Mouse (Mus musculus): Measurements from ENCODE around the gene Rps18. TPM values are rescaled to one million over a fixed set of nuclear protein-coding genes. Genes with fewer than 3 reads are reported as not detected.
A peak's percentile ranks its signal among the peaks of the same experiment; 100 is the strongest.

Gene Rps18
- polyA plus RNA-seq, 2 experiments = 1,098 to 1,411 TPM

- peaks cover 5% of the 10 kb centered on the region for H3K9me3 ChIP-seq (ENCODE audit: control insufficient read depth, low read length)
- peaks cover 10 to 21% of the 10 kb centered on the region in 2 experiments for H3K4me1 ChIP-seq (replicated peaks; ENCODE audit: control insufficient read depth in 2 of 2, insufficient read depth in 2 of 2, low read length in 1 of 2)
- no peaks in the 10 kb centered on the region for H3K27me3 ChIP-seq (ENCODE audit: control insufficient read depth, insufficient read depth, low read length)
- H3K27ac ChIP-seq = peak overlapping the region; percentile 78
- H3K36me3 ChIP-seq (replicated peaks; ENCODE audit: control insufficient read depth, insufficient read depth, low read depth) = peaks cover 8% of the 10 kb centered on the region
- peak overlapping the region; percentile 84 for H3K9ac ChIP-seq (replicated peaks)
- WGBS (ENCODE audit: insufficient replicate concordance) = under 1% methylated on average over 52 of the region's 52 CpGs
- peak; percentile 59 for ATAC-seq (ENCODE audit: insufficient read depth)
- peak overlapping the region; percentile 88 for H3K4me2 ChIP-seq (ENCODE audit: low read depth)
- peak overlapping the region; percentile 77 to 92 for H3K4me3 ChIP-seq (ENCODE audit: insufficient read depth in 1 of 2, low read depth in 2 of 2, low read length in 2 of 2)
- TF ChIP-seq CTCF (IDR thresholded peaks at IDR 0.05; ENCODE audit: low read depth) (peak; percentile 62), EP300 (IDR thresholded peaks at IDR 0.05; ENCODE audit: low read depth) (no peak)
- DNase-seq (ENCODE audit: low read depth in 3 of 3, low spot score in 3 of 3) = peak; percentile 77 to 89 (median 78)
Observed at GRCm38 (mm10) chr17:33919351-33920281, 36.2 kb downstream of the Rps18 start.

- peak overlapping the region; percentile 88 for H3K4me2 ChIP-seq (ENCODE audit: low read depth)
- 50% methylated on average over 37 of the region's 37 CpGs for WGBS (ENCODE audit: insufficient replicate concordance)
- H3K9me3 ChIP-seq (ENCODE audit: control insufficient read depth, low read length) = peaks cover 5% of the 10 kb centered on the region
- DNase-seq (ENCODE audit: low read depth in 3 of 3, low spot score in 3 of 3) (no peak), ATAC-seq (ENCODE audit: insufficient read depth) (peak; percentile 2; the same call in 1 of the 2 replicates)
- no peaks in the 10 kb centered on the region for H3K27me3 ChIP-seq (ENCODE audit: control insufficient read depth, insufficient read depth, low read length)
- H3K4me3 ChIP-seq (ENCODE audit: insufficient read depth in 1 of 2, low read depth in 2 of 2, low read length in 2 of 2) = peak overlapping the region; percentile 77 to 92
- H3K27ac ChIP-seq = peak overlapping the region; percentile 78
- H3K4me1 ChIP-seq (replicated peaks; ENCODE audit: control insufficient read depth in 2 of 2, insufficient read depth in 2 of 2, low read length in 1 of 2) = peaks cover 10 to 18% of the 10 kb centered on the region in 2 experiments
- H3K9ac ChIP-seq (replicated peaks) = peak overlapping the region; percentile 84
- TF ChIP-seq EP300 (IDR thresholded peaks at IDR 0.05; ENCODE audit: low read depth) (no peak), CTCF (IDR thresholded peaks at IDR 0.05; ENCODE audit: low read depth) (no peak)
- H3K36me3 ChIP-seq (replicated peaks; ENCODE audit: control insufficient read depth, insufficient read depth, low read depth) = peaks cover 14% of the 10 kb centered on the region
Observed at GRCm38 (mm10) chr17:33918293-33919203, 37.3 kb downstream of the Rps18 start.

- ATAC-seq (ENCODE audit: insufficient read depth) (no peak), DNase-seq (ENCODE audit: low read depth in 3 of 3, low spot score in 3 of 3) (no peak)
- WGBS (ENCODE audit: insufficient replicate concordance) = 84% methylated on average over 18 of the region's 18 CpGs
- Histone ChIP-seq H3K4me2 (ENCODE audit: low read depth) (no peak overlapping the region), H3K4me3 (ENCODE audit: insufficient read depth in 1 of 2, low read depth in 2 of 2, low read length in 2 of 2) (peak overlapping the region in 1 of 2 experiments; percentile 0; a peak in 1 of 4 replicates), H3K9me3 (ENCODE audit: control insufficient read depth, low read length) (peaks cover 5% of the 10 kb centered on the region), H3K4me1 (replicated peaks; ENCODE audit: control insufficient read depth in 2 of 2, insufficient read depth in 2 of 2, low read length in 1 of 2) (peaks cover 10 to 18% of the 10 kb centered on the region in 2 experiments), H3K27me3 (ENCODE audit: control insufficient read depth, insufficient read depth, low read length) (no peaks in the 10 kb centered on the region), H3K27ac (no peak overlapping the region), H3K9ac (replicated peaks) (no peak overlapping the region), H3K36me3 (replicated peaks; ENCODE audit: control insufficient read depth, insufficient read depth, low read depth) (peaks cover 20% of the 10 kb centered on the region)
- TF ChIP-seq EP300 (IDR thresholded peaks at IDR 0.05; ENCODE audit: low read depth) = no peak
- no peak for TF ChIP-seq CTCF (IDR thresholded peaks at IDR 0.05; ENCODE audit: low read depth)
Observed at GRCm38 (mm10) chr17:33917656-33918292, 38.0 kb downstream of the Rps18 start.

GRCm38 (mm10) chr17:33916847-33917655, 38.8 kb downstream of the Rps18 start:
- WGBS (ENCODE audit: insufficient replicate concordance) = 86% methylated on average over 31 of the region's 31 CpGs
- no peak for DNase-seq (ENCODE audit: low read depth in 3 of 3, low spot score in 3 of 3)
- no peak for ATAC-seq (ENCODE audit: insufficient read depth)
- Histone ChIP-seq H3K9ac (replicated peaks) (no peak overlapping the region), H3K36me3 (replicated peaks; ENCODE audit: control insufficient read depth, insufficient read depth, low read depth) (peaks cover 26% of the 10 kb centered on the region), H3K4me1 (replicated peaks; ENCODE audit: control insufficient read depth in 2 of 2, insufficient read depth in 2 of 2, low read length in 1 of 2) (peaks cover 10 to 18% of the 10 kb centered on the region in 2 experiments), H3K27me3 (ENCODE audit: control insufficient read depth, insufficient read depth, low read length) (no peaks in the 10 kb centered on the region), H3K4me2 (ENCODE audit: low read depth) (peak overlapping the region; percentile 75), H3K9me3 (ENCODE audit: control insufficient read depth, low read length) (peaks cover 5% of the 10 kb centered on the region), H3K27ac (no peak overlapping the region), H3K4me3 (ENCODE audit: insufficient read depth in 1 of 2, low read depth in 2 of 2, low read length in 2 of 2) (peak overlapping the region; percentile 21 to 71; a peak in 3 of 4 replicates)
- TF ChIP-seq CTCF (IDR thresholded peaks at IDR 0.05; ENCODE audit: low read depth) = no peak
- TF ChIP-seq EP300 (IDR thresholded peaks at IDR 0.05; ENCODE audit: low read depth) = no peak

Measured in liver, embryonic 14.5 days (tissue).